Mouse (Mus musculus): ENCODE measurements around the gene Zfp1. TPM values are rescaled to one million over a fixed set of nuclear protein-coding genes. Genes with fewer than 3 reads are reported as not detected.

The Zfp1 gene
- 4.0 and 4.1 TPM in 2 replicates for polyA plus RNA-seq (2012; rRNA removed)

DNA sequence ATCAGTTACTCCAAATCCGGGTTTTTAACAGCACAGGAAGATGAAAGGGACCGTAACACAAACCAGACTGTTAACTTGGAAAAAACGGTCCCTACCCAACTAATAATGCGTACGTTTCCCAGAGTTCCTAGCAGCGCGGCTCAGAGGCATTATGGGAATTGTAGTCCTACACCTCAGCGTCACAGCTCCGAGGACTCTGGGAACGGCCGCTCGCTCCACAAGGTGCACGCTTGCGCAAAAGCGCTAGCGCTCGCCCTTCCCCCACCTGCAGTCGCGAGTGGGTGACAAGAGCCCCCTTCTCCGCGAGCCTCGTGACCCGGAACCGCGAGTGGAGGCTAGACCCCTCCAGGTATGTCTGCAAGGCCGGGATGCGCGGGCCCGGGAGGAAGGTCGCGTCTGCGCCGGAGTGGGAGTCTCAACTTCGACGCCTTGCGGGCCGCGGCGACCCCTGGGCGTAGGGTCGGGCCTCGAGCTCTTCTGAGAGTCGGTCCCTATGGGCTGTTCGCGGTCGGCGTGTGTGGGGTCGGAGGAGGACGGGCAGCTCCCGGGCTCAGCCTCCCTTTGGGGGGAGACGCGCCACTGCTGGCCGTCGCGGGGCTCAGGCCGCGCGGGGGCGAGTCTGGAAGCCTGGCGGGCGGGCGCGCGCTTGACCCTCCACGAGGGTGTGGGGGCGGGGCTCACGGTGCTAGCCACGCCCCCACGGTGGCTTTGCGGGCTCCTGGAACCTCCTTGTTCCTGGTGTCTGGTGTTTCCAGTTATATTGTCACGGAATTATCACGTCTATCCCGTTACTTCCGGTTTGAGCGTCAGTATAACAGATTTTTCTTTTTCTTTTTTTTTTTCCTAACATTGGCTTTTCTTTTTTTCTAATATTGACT lies at the start of gene Zfp1:
Gene Zfp1 (plus strand): TSS at position 138 of the 878 bp plus-strand sequence.
- DNase-seq (ENCODE audit: low read depth, low spot score), result peak; percentile 82
- under 1% methylated on average over 75 of the region's 75 CpGs for WGBS

DNA sequence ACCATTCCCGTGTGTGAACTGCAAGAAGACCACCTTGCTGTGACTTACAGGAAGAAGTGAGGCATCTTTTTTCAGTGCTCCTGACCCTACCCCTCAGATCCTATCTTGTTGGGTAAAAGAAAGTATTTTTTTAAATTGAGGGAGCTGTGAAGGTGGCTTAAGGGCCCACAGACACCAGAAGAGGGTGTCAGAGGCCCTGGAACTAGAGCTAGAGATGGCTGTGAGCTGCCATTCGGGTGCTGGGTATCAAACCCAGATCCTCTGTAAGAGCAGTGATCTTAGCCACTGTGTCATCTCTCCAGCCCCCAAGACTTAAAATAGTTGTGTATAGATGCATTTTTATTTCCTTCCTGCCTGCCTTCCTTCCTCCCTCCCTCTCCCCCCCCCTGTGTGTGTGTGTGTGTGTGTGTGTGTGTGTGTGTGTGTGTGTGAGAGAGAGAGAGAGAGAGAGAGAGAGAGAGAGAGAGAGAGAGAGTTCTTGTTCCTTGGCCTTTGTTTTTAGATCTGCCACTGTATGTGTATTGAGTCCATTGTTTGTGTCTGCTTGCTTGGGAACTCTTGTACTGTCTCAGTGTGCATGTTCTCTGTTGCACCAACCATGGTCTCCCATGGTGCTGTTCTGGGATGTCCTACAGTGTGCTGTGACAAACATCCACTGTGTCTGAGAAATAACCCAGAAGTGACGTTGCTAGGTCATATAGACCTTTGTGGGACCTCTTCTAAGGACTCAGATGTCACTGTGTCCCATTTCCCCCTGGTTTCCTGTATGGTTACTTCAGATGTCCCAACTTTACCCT lies 49.0 kb upstream of the Zfp1 start:
- no peak for DNase-seq (ENCODE audit: low read depth, low spot score)
- 83% methylated on average over 3 of the region's 3 CpGs for WGBS

DNA sequence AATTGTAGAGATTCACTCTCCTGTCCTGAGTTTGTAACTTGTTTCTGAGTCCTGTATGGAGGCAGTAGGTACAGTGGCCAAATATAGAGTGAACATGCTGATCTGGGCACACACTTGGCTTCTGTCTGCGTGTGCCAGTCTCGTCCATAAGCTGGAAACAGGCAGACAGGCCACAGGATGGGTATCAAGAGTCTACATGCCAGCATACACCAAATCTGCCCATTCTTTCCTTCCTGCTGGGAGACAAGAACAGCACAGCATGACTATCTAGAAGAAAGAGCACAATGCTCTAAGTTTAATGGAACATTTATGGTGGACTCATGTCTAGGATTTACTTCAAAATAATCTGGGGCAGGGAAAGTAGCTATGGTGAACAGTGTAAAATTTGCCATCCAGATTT lies 48.2 kb upstream of the Zfp1 start:
- 94% methylated on average over 2 of the region's 2 CpGs for WGBS
- DNase-seq (ENCODE audit: low read depth, low spot score), result no peak

DNA sequence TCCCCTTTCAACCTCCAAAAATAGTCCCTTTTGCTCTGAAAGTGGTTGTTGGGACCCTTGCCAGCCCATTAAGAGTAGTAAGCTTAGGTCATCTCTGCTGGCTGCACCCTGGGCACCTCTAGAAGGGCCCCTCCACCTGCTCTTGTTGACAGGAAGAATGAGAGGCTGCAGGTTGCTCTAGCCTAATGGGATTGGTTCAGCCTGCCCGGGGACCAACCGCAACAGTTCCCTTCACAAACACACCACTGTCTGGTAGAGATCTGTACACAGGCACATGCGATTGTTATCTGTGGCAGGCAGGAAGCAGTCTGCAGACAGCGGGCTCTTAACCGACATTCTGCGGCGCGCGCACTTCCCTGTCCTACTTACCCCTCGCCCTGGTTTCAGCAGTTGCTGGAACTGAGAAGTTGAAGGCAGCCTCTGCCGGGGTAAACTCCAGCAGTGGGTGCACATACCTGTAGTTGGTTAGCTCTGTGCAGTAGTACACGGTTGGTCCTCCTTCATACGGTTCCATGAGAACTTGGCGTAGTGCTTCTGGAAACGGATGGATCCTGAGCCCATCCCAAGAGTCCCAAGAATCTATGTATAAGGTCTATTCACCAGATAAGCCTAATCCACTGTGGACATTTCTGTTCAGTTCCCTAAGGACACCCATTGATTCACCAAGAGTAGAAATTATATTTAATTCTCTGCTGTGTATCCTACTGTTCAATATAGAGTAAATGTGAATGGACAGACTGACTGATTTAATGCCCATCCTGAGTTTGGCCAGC lies 47.3 kb upstream of the Zfp1 start:
- WGBS, result 25% methylated on average over 15 of the region's 15 CpGs
- DNase-seq (ENCODE audit: low read depth, low spot score), result no peak

GRCm38 (mm10) chr8:111596485-111596821 lies 46.7 kb upstream of the Zfp1 start:
- DNase-seq (ENCODE audit: low read depth, low spot score), result no peak
- 38% methylated on average over 3 of the region's 3 CpGs for WGBS

DNA sequence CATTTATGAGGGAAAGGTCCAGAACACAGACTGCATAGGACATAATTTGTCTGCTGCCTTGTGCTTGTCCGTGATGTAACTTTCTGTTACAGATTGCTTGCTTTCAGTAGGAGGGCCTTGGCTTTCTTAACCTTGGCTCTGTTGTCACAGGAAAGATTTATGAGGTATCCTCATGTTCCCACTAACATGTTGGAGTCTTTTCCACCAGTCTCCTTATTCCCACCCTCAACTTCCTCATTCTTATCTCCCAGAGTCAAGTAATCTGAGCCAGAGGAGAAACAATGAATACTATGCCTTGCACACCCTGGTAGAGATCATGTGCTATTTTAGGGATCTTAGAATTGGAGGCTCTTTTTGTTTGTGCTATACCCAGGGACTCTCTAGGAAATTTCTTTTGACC lies 45.9 kb upstream of the Zfp1 start:
- WGBS, result 9% methylated on average over 1 of the region's 1 CpGs
- DNase-seq (ENCODE audit: low read depth, low spot score), result peak; percentile 36

DNA sequence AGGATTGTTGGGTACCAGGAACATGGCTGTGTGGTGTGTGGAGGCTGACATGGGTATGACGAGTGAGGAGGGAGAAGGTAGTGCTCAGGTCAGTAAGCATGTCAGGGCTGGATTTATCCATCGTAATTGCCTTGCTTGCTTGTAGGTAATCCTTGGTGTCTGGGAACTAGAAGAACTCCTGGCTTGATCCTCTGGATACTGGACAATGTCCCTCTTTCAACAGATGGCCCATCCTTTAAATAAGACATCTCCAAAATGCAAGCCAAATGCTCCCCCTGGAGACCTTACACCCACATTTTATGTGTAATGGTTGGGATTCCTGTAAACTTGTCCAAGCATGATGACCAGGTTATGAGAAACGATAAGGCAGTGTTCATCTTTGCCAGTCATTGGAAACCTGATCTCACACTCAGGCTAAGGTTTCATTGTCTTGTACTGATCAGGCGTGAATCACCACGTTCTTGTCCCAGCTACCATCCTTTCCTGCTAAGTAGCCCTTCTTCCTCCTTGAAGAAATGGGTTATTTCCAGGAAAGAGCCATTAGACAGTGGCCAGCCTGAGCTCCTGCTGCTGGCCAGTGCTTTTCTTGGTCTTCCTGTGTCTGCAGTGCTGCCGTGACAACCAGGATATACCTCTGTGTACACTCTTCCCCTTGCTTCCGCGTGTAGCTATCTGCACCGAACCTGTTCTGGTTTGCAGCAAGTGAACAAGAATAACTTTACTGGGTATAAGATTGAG lies 43.3 kb upstream of the Zfp1 start:
- DNase-seq (ENCODE audit: low read depth, low spot score), result no peak
- 67% methylated on average over 9 of the region's 9 CpGs for WGBS

GRCm38 (mm10) chr8:111602050-111602449 lies 41.2 kb upstream of the Zfp1 start:
- 98% methylated on average over 4 of the region's 4 CpGs for WGBS
- no peak for DNase-seq (ENCODE audit: low read depth, low spot score)

- DNase-seq (ENCODE audit: low read depth, low spot score), result no peak
- WGBS, result 45% methylated on average over 2 of the region's 2 CpGs
Measured at GRCm38 (mm10) chr8:111604986-111605385, 38.2 kb upstream of the Zfp1 start.

DNA sequence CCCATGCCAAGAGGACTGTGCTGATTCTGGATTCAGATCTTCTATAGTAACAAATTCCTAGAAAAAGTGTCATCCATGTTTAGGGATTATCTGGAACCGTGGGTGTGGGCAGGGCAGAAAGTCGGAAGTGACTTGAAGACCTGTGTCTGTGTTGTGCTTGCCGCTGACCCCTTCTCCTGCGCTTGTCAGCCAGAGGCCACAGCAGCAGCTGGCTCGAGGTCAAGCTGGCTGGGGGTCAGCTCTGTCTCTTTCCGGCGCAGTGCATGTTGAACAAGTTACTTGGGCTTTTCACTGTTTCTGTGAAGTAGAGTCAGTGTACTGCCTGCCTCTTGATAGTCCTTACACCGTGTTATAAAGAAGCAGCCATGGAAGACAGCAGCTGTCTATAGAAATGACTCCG lies 36.2 kb upstream of the Zfp1 start:
- WGBS, result 79% methylated on average over 9 of the region's 9 CpGs
- DNase-seq (ENCODE audit: low read depth, low spot score), result no peak

GRCm38 (mm10) chr8:111607414-111607813 lies 35.8 kb upstream of the Zfp1 start:
- WGBS, result 57% methylated on average over 7 of the region's 7 CpGs
- DNase-seq (ENCODE audit: low read depth, low spot score), result no peak

DNA sequence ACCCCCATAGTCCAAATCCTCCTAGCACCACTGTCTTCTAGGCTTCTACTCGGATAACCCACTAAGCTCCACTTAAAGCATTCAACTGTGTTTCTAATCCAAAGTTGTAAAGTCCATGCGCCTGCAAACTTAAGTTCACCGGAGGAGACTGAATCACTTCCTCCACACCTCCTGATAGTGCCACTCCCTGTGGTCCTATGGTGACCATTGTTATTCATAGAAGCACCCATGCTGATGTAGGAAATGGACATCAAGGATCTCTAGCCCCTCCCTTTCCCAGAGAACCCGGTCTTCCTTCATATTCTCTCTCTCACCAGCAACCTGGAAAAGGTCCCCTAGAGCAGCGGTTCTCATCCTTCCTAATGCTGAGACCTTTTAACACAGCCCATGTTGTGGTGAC lies 30.0 kb upstream of the Zfp1 start:
- DNase-seq (ENCODE audit: low read depth, low spot score), result no peak
- WGBS, result 33% methylated on average over 5 of the region's 5 CpGs

DNA sequence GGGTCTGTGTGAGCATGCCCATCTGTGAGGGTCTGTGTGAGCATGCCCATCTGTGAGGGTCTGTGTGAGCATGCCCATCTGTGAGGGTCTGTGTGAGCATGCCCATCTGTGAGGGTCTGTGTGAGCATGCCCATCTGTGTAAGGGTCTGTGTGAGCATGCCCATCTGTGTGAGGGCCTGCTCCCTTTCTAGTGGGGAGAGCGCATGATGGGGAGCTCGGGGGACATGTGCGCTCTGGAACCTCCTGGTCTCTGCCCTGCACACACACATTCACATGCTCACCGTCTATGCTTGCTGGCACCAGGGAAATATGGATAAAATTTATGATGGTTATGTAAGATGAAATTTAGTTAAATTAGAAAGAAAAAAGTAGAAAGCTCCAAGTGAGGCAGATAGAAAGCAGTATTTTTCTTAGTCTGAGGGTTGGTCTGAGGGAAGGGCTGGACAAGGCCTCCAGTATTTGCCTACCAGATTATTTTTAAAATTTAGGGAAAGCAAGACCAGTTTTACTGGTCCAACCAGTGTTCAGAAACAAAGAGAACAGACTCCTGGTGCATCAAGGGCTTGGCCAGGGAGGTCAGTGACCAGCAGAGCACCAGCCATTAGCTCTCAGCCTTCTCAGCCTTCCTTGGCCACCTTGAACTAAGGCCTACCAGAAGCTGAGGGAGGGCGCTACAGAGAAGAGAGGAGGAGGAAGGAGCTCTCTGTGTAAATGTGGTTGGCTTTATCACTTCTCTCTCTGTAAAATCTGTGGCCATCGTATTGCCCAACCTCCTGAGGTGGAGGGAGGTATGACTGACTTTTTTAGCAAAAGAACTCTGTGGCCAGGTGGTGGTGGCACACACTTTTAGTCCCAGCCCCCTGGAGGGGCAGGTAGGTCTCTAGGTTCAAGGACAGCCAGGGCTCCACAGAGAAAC lies 28.2 kb upstream of the Zfp1 start:
- DNase-seq (ENCODE audit: low read depth, low spot score), result no peak
- WGBS, result 68% methylated on average over 6 of the region's 6 CpGs

DNA sequence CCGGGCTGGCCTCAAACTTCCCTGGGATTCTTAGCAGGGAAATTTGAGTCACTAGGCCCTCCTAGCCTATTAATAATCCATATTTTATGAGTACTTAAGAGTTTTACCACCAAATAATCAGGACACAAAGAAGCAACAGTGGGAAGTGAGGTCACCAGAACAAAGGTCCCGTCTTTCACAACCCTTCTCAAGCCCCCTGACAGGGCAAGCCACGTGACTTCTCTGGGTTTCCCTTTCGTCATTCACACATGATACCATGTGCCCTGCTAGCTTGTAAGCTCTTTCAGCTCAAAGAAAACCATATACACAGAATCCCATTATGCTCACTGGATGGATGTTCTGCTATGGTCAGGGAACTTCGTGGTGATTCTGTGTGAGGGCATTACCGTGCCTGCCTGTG lies 25.4 kb upstream of the Zfp1 start:
- WGBS, result 75% methylated on average over 6 of the region's 6 CpGs
- DNase-seq (ENCODE audit: low read depth, low spot score), result no peak

- no peak for DNase-seq (ENCODE audit: low read depth, low spot score)
- 89% methylated on average over 4 of the region's 4 CpGs for WGBS
Measured at GRCm38 (mm10) chr8:111618273-111618672, 24.9 kb upstream of the Zfp1 start.

- no peak for DNase-seq (ENCODE audit: low read depth, low spot score)
- 57% methylated on average over 1 of the region's 1 CpGs for WGBS
Measured at GRCm38 (mm10) chr8:111619936-111620335, 23.3 kb upstream of the Zfp1 start.

DNA sequence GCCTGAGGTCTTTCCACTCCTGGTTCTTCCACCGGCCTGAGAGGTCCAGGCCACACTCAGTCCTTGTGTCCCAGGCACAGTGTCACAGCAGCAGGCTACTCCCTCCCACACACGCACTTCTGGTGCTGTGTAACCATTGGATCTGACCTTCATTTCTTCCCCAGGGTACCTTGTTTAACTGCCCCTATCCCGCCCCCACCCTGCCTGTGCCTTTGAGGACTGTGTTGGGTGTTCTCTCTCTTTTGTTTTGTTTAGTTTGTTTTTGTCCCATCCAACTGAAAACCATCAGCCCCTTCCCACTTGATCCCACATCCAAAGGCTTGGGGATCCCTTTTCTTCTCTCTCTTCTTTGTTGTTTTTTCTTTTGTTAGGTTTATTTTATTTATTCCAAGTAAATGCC lies 21.1 kb upstream of the Zfp1 start:
- WGBS, result 87% methylated on average over 3 of the region's 3 CpGs
- DNase-seq (ENCODE audit: low read depth, low spot score), result no peak

- 92% methylated on average over 10 of the region's 10 CpGs for WGBS
- no peak for DNase-seq (ENCODE audit: low read depth, low spot score)
Measured at GRCm38 (mm10) chr8:111622553-111622952, 20.6 kb upstream of the Zfp1 start.
